Mouse (Mus musculus) forebrain, embryonic 15.5 days (tissue): ENCODE data around the gene Kif3a. TPM values are rescaled to one million over a fixed set of nuclear protein-coding genes. Genes with fewer than 3 reads are reported as not detected.

ENCODE experiments used
- ATAC-seq: fragments of 200-750 bp; cut with Nextera tagmentation; replicated peaks from 2 replicates; pipeline ENCODE4 v1.8.0; 2017; ENCODE audit warnings: mild to moderate bottlenecking, moderate TSS enrichment, moderate library complexity
- H3K27ac ChIP-seq: fragments of 300-500 bp; sonication (generic); replicated peaks from 2 replicates; pipeline ENCODE4 v1.5.1; 2015; ENCODE audit warnings: mild to moderate bottlenecking, inconsistent platforms
- H3K27me3 ChIP-seq: fragments of 300-500 bp; sonication (generic); 2 replicates; pipeline ENCODE4 v1.6.1; 2015; ENCODE audit warnings: inconsistent platforms
- H3K36me3 ChIP-seq: fragments of 300-500 bp; sonication (generic); 2 replicates; pipeline ENCODE4 v1.6.1; 2015; ENCODE audit warnings: mild to moderate bottlenecking, inconsistent platforms
- H3K4me1 ChIP-seq: fragments of 300-500 bp; sonication (generic); 2 replicates; pipeline ENCODE4 v1.6.1; 2015; ENCODE audit warnings: inconsistent platforms
- H3K4me2 ChIP-seq: fragments of 300-500 bp; sonication (generic); replicated peaks from 2 replicates; pipeline ENCODE4 v1.6.1; 2015; ENCODE audit warnings: mild to moderate bottlenecking, inconsistent platforms
- H3K4me3 ChIP-seq: fragments of 300-500 bp; sonication (generic); 2 replicates; pipeline ENCODE4 v1.5.1; 2015; ENCODE audit warnings: mild to moderate bottlenecking, inconsistent platforms
- H3K9ac ChIP-seq: fragments of 300-500 bp; sonication (generic); replicated peaks from 2 replicates; pipeline ENCODE4 v1.6.1; 2015; ENCODE audit warnings: mild to moderate bottlenecking, inconsistent platforms
- H3K9me3 ChIP-seq: fragments of 300-500 bp; sonication (generic); 2 replicates; pipeline ENCODE4 v1.6.1; 2016; ENCODE audit warnings: inconsistent platforms
- WGBS: fragments of 180-500 bp; shearing (Covaris S2); methylation state at CpG from one replicate; pipeline ENCODE4 v1.1.7; 2015; ENCODE audit warnings: mixed read lengths; 5-methylcytosine and 5-hydroxymethylcytosine counted together
- polyA plus RNA-seq: library from polyadenylated mRNA; unstranded; fragments of >200 nt; fragmentation: Nextera tagmentation; extraction: Ambion mirVana; gene quantifications from 2 replicates; pipeline ENCODE4 v1.2.1, GENCODE M21; 2015

Gene Kif3a
- polyA plus RNA-seq = 262 and 280 TPM in 2 replicates

DNA sequence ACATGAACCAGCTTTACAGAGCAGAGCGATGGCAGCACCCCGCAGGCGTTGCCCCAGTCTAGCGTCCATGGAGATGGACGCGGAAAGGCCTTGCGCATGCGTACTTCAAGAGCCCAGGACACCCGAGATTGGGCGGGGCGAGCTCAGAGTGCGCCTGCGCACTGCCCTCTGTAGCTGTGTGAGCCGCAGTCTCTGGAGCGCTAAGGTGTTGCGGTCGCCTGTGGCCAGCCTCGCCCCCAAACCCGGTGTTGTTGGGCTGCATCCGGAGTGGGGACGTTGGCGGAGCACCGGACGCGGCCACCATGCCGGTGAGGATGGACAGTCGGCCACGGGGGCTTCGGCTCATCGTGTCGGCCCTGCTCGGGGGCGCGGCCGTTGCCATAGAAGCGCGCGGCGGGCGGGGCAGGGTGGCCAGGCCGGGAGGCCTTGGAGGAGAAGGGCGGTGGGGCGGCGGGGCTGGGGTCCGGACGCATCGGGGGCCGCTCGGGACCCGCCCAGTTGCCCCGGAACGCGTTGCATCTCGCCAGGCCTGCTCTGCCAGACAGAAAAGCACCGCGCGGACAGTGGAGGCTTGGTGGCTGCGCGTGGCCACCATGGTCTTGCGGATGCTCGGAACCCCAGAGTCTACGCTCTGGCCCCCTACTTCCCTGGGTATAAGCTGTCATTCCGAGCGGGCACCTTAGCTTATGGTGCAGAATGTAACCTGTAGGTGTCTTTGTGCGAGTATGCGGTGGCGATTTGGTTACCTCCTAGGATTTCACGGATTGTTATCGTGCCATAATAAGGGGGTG lies at the start of gene Kif3a:
TSS of gene Kif3a (plus strand) at position 156 of the 791 bp plus-strand sequence.
- Histone ChIP-seq H3K4me2 (peak within 1 kb of the TSS; percentile 55), H3K27ac (peak within 1 kb of the TSS; percentile 83), H3K27me3 (no peaks in the 10 kb centered on the region), H3K36me3 (peaks cover 12% of the 10 kb centered on the region; the same call in 1 of the 2 replicates), H3K4me3 (peak within 1 kb of the TSS; percentile 87), H3K4me1 (peaks cover 32% of the 10 kb centered on the region), H3K9me3 (no peaks in the 10 kb centered on the region), H3K9ac (peak within 1 kb of the TSS; percentile 89)
- WGBS = under 1% methylated on average over 61 of the region's 69 CpGs
- peak; percentile 97 for ATAC-seq

DNA sequence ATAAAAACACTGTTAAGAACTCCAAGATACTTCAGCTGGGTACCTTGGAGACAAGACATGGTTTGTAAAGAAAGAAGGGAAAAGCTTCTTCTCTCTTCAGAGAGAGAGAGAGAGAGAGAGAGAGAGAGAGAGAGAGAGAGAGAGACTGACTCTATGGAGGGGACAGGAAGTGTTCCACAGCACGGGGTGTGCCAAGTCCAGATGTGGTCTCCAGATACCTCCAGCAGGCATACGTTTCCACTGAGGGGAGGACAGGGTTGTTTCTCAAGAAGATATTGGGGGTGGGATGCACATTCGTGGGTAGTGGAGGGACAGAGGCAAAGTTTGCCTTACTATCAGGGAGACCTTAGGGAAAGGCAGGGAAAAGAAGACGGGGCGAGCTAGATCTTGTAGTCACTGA lies 48.4 kb upstream of the Kif3a start:
- Histone ChIP-seq H3K9me3 (no peaks in the 10 kb centered on the region), H3K4me1 (peaks cover 32% of the 10 kb centered on the region), H3K9ac (no peak overlapping the region), H3K4me3 (0 out of 2 replicates have a peak overlapping the region, but pooled peaks have one; percentile 81), H3K27me3 (no peaks in the 10 kb centered on the region), H3K36me3 (no peaks in the 10 kb centered on the region), H3K4me2 (peak overlapping the region; percentile 73; the same call in 1 of the 2 replicates), H3K27ac (no peak overlapping the region)
- ATAC-seq = no peak
- WGBS = 74% methylated on average over 5 of the region's 5 CpGs

DNA sequence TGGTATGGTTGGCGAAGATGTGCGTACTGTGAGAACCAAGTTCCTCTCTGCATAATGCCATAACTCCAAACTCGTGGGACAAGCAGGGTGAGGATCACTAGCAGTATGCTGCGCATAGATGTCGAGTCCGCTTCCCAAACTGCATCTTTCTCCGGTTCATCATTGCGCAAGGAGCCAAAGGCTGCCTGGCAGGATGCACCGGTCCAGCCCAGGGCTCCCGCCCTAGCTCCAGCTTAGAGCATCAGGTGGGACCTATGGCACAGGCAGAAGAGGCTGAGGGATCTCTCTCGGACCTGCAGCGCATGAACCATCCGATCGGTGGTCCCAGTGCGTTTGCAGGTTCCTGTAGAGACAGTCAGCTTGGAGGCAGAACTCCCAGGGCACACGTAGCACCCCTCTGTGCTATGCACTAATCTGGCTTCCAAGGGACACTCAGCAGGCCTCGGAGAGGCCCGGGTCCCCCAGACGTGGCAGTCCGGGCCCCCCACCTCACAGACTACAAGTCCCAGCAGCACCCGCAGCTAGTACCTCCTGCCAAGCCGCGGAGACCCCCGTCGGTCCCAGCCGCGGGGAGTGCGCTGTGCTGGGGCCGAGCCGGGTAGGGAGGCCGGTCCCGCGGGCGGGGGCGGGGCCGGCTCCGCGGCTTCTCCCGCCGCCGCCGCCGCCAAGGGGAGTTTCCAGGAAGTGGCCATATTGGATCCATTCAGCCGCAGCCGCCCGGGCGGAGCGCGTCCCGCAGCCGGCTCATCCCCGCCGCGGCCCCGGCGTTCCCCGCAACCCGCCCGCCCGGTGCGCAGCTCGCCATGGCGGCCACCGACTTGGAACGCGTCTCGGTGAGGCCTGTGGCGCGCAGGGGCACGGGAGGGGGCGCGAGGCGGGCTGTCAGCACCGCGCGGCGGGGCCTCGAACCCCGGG lies 47.7 kb upstream of the Kif3a start, which contains the start of gene Sept8:
TSS of gene Sept8 (plus strand) at position 51 of the 915 bp plus-strand sequence.
- H3K9ac ChIP-seq = peak within 1 kb of the TSS; percentile 77
- peak within 1 kb of the TSS; percentile 81 for H3K4me3 ChIP-seq
- H3K4me1 ChIP-seq = peaks cover 37% of the 10 kb centered on the region
- H3K4me2 ChIP-seq = peak within 1 kb of the TSS; percentile 73
- H3K9me3 ChIP-seq = no peaks in the 10 kb centered on the region
- no peaks in the 10 kb centered on the region for H3K36me3 ChIP-seq
- no peaks in the 10 kb centered on the region for H3K27me3 ChIP-seq
- peak within 1 kb of the TSS; percentile 63 for H3K27ac ChIP-seq
- WGBS = 5% methylated on average over 78 of the region's 79 CpGs
- peak; percentile 92 for ATAC-seq

DNA sequence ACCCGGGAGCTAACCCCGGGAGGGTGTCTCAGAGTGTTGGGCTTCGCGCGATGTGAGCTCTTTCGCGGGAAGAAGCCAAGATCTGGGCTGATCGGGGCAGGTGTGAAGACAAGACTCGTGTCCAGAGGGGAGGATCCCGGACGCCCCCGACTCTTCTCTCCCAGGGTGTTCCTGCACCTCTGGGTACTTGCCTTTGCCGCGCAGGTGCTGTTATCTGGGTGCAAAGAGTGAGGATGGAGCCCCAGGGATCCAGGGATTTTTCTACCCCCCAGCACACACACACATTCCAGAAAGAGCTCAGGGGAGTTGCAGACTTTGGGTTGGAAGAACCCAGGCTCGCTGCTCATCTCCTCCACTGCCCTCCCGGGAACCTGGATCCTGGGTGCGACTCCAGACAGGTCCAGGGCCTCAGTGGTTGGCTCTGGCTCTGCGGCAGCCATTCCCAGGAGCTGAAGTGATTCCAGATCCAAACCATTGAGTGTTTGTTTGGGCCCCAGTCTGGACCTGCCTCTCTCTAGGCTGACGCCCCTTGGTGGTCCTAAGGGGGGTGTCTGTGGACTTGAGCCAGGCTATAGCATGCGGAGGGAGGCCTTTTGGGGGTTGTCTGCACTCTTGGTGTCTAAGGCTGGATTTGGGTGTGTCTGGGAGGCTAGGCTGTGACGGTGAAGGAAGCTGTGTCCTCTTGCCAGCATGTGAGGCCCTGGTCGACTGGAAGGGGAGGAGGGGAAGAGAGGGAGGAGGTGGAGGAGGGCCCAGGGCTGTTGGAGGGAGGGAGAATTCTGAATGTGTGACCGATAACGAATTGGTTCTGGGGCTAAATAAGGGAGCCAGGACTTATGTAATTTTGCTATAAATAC lies 46.8 kb upstream of the Kif3a start:
- ATAC-seq = peak; percentile 45
- H3K36me3 ChIP-seq = no peaks in the 10 kb centered on the region
- no peaks in the 10 kb centered on the region for H3K27me3 ChIP-seq
- H3K4me1 ChIP-seq = peaks cover 37% of the 10 kb centered on the region
- H3K9me3 ChIP-seq = no peaks in the 10 kb centered on the region
- peak overlapping the region; percentile 81 for H3K4me3 ChIP-seq
- WGBS = under 1% methylated on average over 24 of the region's 24 CpGs
- H3K27ac ChIP-seq = peak overlapping the region; percentile 63
- peak overlapping the region; percentile 73 for H3K4me2 ChIP-seq
- peak overlapping the region; percentile 77 for H3K9ac ChIP-seq

DNA sequence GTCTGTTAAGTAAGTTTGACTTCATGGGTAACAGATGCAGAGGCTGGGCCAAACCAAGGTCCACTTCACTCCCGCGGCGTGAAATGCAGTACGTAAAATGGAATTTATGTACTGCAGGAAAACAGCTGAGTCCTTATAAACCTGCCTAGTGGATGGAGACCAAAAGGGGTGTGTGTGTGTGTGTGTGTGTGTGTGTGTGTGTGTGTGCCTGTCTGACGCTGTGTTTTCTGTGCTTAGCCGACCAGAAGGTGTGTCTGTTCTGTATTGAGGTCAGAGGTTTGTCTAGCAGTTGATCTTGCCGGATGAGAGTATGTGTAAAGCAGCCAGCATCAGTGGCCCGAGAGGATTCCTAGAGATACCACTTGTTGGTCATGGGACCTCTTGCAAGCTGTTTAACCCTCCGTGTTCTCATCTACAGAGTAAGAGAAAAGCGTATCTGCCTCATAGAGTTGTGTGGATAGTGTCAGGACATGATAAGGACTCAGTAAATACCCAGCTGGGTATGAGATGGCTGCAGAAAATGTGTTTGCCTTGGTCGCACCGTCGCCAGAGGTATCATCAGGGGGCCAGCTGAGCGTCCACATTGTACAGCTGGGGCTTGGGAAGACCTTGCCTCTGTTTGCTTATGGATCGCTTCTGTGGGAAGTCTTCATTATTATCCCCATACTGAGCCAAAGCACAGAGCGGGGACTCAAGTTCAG lies 45.9 kb upstream of the Kif3a start:
- Histone ChIP-seq H3K4me1 (peaks cover 37% of the 10 kb centered on the region), H3K4me3 (peak overlapping the region; percentile 81), H3K36me3 (no peaks in the 10 kb centered on the region), H3K27me3 (no peaks in the 10 kb centered on the region), H3K9ac (peak overlapping the region; percentile 77), H3K9me3 (no peaks in the 10 kb centered on the region), H3K4me2 (peak overlapping the region; percentile 73), H3K27ac (no peak overlapping the region)
- WGBS = 49% methylated on average over 16 of the region's 16 CpGs
- no peak for ATAC-seq

DNA sequence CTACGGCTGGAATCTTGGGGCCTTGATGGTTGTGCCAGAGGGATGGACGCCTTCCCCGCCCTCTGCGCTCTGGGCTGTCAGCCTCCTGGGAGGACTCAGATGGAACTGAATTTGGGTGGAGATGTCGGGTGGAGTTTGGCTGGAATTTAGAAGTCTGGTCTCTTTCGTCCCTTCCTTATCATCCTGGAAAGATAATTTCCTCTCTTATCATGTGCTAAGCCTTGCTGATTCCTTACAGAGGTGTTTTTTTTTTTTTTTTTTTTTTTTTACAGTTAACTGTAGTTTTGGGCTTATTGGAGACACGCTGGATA lies 45.4 kb upstream of the Kif3a start:
- no peaks in the 10 kb centered on the region for H3K27me3 ChIP-seq
- 0 out of 2 replicates have a peak overlapping the region, but pooled peaks have one; percentile 81 for H3K4me3 ChIP-seq
- peaks cover 37% of the 10 kb centered on the region for H3K4me1 ChIP-seq
- no peak overlapping the region for H3K27ac ChIP-seq
- H3K9ac ChIP-seq = 0 out of 2 replicates have a peak overlapping the region, but pooled peaks have one; percentile 77
- WGBS = 88% methylated on average over 7 of the region's 7 CpGs
- no peak for ATAC-seq
- no peaks in the 10 kb centered on the region for H3K36me3 ChIP-seq
- peak overlapping the region; percentile 73; the same call in 1 of the 2 replicates for H3K4me2 ChIP-seq
- no peaks in the 10 kb centered on the region for H3K9me3 ChIP-seq

DNA sequence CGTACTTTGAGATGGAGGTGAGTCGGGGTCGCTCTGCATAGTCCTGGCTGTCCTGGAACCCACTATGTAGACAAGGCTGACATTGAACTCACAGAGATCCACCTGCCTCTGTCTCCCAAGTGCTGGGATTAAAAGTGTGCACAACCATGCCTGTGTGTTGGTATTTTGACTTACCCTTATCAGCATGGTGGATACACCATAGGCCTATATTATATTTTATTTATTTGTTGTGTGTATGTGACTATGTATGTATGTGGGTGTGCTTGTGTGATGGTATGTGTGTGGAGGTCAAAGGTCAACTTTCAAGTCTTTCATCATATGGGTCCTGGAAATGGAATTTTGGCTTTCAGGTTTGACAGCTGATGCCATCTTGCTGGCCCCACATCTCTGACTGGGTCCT lies 44.8 kb upstream of the Kif3a start:
- 94% methylated on average over 3 of the region's 3 CpGs for WGBS
- ATAC-seq = no peak
- Histone ChIP-seq H3K4me2 (no peak overlapping the region), H3K27ac (no peak overlapping the region), H3K4me1 (peaks cover 37% of the 10 kb centered on the region), H3K36me3 (no peaks in the 10 kb centered on the region), H3K9me3 (no peaks in the 10 kb centered on the region), H3K4me3 (no peak overlapping the region), H3K9ac (no peak overlapping the region), H3K27me3 (no peaks in the 10 kb centered on the region)

DNA sequence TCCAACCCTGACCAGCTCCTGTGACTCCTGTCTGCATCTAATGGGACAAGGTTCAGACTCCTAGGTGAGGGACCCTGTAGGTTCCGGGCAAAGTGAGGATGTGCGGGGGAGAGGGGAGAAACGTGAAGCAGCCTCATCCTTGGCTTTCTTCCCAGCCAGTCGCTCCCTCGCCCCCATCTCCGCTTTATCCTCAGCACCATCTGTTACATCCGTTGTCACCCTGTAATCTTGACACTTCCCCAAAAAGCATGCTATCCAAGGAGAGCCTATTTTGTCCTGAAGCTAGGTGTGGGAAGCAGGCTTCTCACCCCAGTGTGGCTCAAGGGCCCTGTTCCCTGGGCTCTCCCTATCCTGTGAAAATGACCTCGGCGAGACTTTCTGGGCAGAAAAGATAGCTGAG lies 44.2 kb upstream of the Kif3a start:
- Histone ChIP-seq H3K4me1 (peaks cover 37% of the 10 kb centered on the region), H3K4me3 (no peak overlapping the region), H3K36me3 (no peaks in the 10 kb centered on the region), H3K9ac (no peak overlapping the region), H3K9me3 (no peaks in the 10 kb centered on the region), H3K27ac (peak overlapping the region; percentile 24; the same call in 1 of the 2 replicates), H3K27me3 (no peaks in the 10 kb centered on the region), H3K4me2 (no peak overlapping the region)
- no peak for ATAC-seq
- WGBS = 50% methylated on average over 9 of the region's 9 CpGs

DNA sequence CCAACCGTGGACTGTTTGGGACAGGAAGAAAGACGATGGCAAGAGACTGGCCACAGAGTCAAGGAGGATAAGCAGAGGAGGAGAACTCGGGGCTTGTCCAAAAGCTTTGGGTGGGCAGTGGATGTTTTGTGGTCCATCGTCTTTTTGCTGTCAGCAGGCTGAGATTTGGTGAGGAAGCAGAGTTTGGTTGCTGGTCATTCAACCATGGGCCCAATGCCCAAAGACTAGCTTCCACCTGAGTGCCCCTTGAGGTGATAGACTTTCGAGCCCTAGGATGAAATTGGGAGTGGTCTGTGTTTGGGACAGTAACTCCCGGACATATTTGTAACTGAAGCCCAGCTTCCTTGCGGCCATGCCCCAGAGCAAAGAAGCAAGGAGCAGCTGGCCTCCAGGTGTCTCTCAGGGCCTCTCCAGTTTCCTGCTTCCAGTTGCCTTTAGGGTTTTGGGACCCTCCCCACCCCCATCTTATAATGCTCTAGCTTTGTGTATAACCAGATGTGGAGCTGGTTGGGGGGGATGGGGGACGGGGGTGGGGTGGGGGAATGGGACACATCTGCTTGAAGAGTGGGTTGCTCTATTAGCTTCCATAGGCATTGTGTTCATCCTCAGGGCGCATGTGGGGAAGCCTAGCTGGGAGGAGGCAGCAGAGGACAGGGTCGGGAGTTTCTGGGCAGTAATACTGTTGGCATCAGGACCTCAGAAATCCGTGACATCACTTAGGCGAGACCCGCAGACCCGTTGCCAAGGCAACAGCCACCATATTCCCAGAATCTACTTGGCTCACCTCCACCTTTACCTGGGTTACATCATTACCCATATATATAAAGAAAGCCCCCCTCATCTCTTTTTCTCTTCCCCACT lies 43.4 kb upstream of the Kif3a start:
- no peak for ATAC-seq
- WGBS = 86% methylated on average over 14 of the region's 14 CpGs
- Histone ChIP-seq H3K9ac (no peak overlapping the region), H3K4me1 (peaks cover 40% of the 10 kb centered on the region), H3K4me2 (no peak overlapping the region), H3K27me3 (no peaks in the 10 kb centered on the region), H3K4me3 (no peak overlapping the region), H3K9me3 (no peaks in the 10 kb centered on the region), H3K36me3 (no peaks in the 10 kb centered on the region), H3K27ac (peak overlapping the region; percentile 24; the same call in 1 of the 2 replicates)

DNA sequence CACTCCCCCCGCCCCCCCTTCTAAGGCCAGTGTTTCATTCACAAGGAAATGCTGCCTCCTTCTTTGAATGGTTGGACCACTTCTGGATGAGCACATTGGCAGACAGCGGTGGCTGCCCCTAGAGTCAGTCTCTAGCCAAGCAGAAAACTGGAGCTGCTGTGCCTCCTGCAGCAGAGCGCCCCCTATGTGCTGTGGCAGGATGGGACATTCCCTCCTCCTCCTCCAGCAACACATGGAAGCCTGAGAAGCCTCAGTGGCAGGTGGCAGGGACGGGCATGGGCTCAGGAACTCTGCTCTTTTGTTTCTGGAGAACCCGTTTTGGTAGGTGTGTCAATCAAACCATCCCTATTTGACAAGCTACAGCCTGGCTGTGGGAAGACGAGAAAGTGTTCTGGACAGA lies 42.3 kb upstream of the Kif3a start:
- H3K9me3 ChIP-seq = no peaks in the 10 kb centered on the region

More for the DNA sequence above, 42.3 kb upstream of the Kif3a start:
- ATAC-seq = no peak
- Histone ChIP-seq H3K36me3 (no peaks in the 10 kb centered on the region), H3K4me2 (no peak overlapping the region), H3K27me3 (no peaks in the 10 kb centered on the region), H3K27ac (no peak overlapping the region), H3K4me3 (no peak overlapping the region), H3K4me1 (peaks cover 50% of the 10 kb centered on the region), H3K9ac (no peak overlapping the region)
- 63% methylated on average over 6 of the region's 6 CpGs for WGBS
